Mouse (Mus musculus) hindbrain, embryonic 14.5 days (tissue): Measurements from ENCODE around the gene Rasal1. TPM values are rescaled to one million over a fixed set of nuclear protein-coding genes. Genes with fewer than 3 reads are reported as not detected.

Source experiments
- ATAC-seq: fragments of 200-750 bp; cut with Nextera tagmentation; 2 replicates; pipeline ENCODE4 v1.8.0; 2017; ENCODE audit warnings: moderate number of reproducible peaks, mild to moderate bottlenecking, moderate TSS enrichment, moderate library complexity; ENCODE audit not compliant: low FRiP score
- DNase-seq: peaks from one replicate; pipeline ENCODE4 v3.0.0-alpha.2; 2015; ENCODE audit warnings: low spot score
- H3K27ac ChIP-seq: fragments of 300-500 bp; sonication (generic); 2 replicates; pipeline ENCODE4 v1.5.1; 2014; ENCODE audit warnings: mild to moderate bottlenecking, moderate library complexity
- H3K27me3 ChIP-seq: fragments of 300-500 bp; sonication (generic); 2 replicates; pipeline ENCODE4 v1.6.1; 2014; ENCODE audit warnings: mild to moderate bottlenecking, low read length, mixed read lengths; ENCODE audit not compliant: control insufficient read depth, insufficient read depth
- H3K36me3 ChIP-seq: fragments of 300-500 bp; sonication (generic); replicated peaks from 2 replicates; pipeline ENCODE4 v1.6.1; 2014; ENCODE audit not compliant: control insufficient read depth, insufficient read depth
- H3K4me1 ChIP-seq: fragments of 300-500 bp; sonication (generic); replicated peaks from 2 replicates; pipeline ENCODE4 v1.6.1; 2014; ENCODE audit warnings: antibody characterized with exemption, low read length, mixed read lengths; ENCODE audit not compliant: control insufficient read depth, insufficient read depth
- H3K4me2 ChIP-seq: fragments of 300-500 bp; sonication (generic); replicated peaks from 2 replicates; pipeline ENCODE4 v1.6.1; 2014; ENCODE audit warnings: mild to moderate bottlenecking, moderate library complexity
- H3K4me3 ChIP-seq: fragments of 300-500 bp; sonication (generic); replicated peaks from 2 replicates; pipeline ENCODE4 v1.5.1; 2014; ENCODE audit warnings: mild to moderate bottlenecking, low read length
- H3K9ac ChIP-seq: fragments of 300-500 bp; sonication (generic); 2 replicates; pipeline ENCODE4 v1.6.1; 2014
- H3K9me3 ChIP-seq: fragments of 300-500 bp; sonication (generic); 2 replicates; pipeline ENCODE4 v1.6.1; 2016; ENCODE audit warnings: low read length; ENCODE audit not compliant: control insufficient read depth
- WGBS: fragments of 180-500 bp; shearing (Covaris S2); extraction: QIAGEN DNeasy Blood & Tissue Kit; methylation state at CpG from one replicate; pipeline ENCODE4 v1.1.7; 2014; 5-methylcytosine and 5-hydroxymethylcytosine counted together
- polyA plus RNA-seq: library from polyadenylated mRNA; unstranded; fragments of >200 nt; fragmentation: Nextera tagmentation; extraction: Ambion mirVana; gene quantifications from 2 replicates; pipeline ENCODE4 v1.2.1, GENCODE M21; 2014

The Rasal1 gene
- polyA plus RNA-seq, 1 experiment from 2014 or later: 0.31 TPM

GRCm38 (mm10) chr5:120717136-120717535, 68.5 kb downstream of the Rasal1 start:
- no peak overlapping the region for H3K4me3 ChIP-seq
- ATAC-seq (no peak), DNase-seq (no peak)
- no peak overlapping the region for H3K9ac ChIP-seq
- 78% methylated on average over 10 of the region's 10 CpGs for WGBS
- H3K4me1 ChIP-seq: no peaks in the 10 kb centered on the region
- H3K36me3 ChIP-seq: no peaks in the 10 kb centered on the region
- no peak overlapping the region for H3K4me2 ChIP-seq
- H3K27ac ChIP-seq: no peak overlapping the region
- H3K27me3 ChIP-seq: peaks cover 16% of the 10 kb centered on the region
- no peaks in the 10 kb centered on the region for H3K9me3 ChIP-seq

- no peak overlapping the region for H3K9ac ChIP-seq
- H3K27me3 ChIP-seq: peaks cover 3% of the 10 kb centered on the region; the same call in 1 of the 2 replicates
- H3K4me2 ChIP-seq: no peak overlapping the region
- H3K4me3 ChIP-seq: no peak overlapping the region
- WGBS: 57% methylated on average over 13 of the region's 15 CpGs
- ATAC-seq (no peak), DNase-seq (no peak)
- no peaks in the 10 kb centered on the region for H3K4me1 ChIP-seq
- no peaks in the 10 kb centered on the region for H3K9me3 ChIP-seq
- H3K27ac ChIP-seq: no peak overlapping the region
- no peaks in the 10 kb centered on the region for H3K36me3 ChIP-seq
These were observed 70.2 kb downstream of the Rasal1 start for GRCm38 (mm10) chr5:120718600-120719378.

- no peak for DNase-seq
- no peak overlapping the region for H3K4me3 ChIP-seq
- H3K27me3 ChIP-seq: no peaks in the 10 kb centered on the region
- 58% methylated on average over 7 of the region's 7 CpGs for WGBS
- H3K4me1 ChIP-seq: no peaks in the 10 kb centered on the region
- H3K36me3 ChIP-seq: no peaks in the 10 kb centered on the region
- no peaks in the 10 kb centered on the region for H3K9me3 ChIP-seq
- H3K27ac ChIP-seq: no peak overlapping the region
- no peak overlapping the region for H3K9ac ChIP-seq
- ATAC-seq: no peak
- no peak overlapping the region for H3K4me2 ChIP-seq
These were observed 72.4 kb downstream of the Rasal1 start for GRCm38 (mm10) chr5:120721005-120721404.

GRCm38 (mm10) chr5:120725811-120726455, 77.3 kb downstream of the Rasal1 start:
- Histone ChIP-seq H3K27me3 (no peaks in the 10 kb centered on the region), H3K27ac (no peak overlapping the region), H3K9ac (no peak overlapping the region), H3K4me1 (no peaks in the 10 kb centered on the region), H3K9me3 (no peaks in the 10 kb centered on the region), H3K4me2 (no peak overlapping the region), H3K36me3 (no peaks in the 10 kb centered on the region), H3K4me3 (no peak overlapping the region)
- ATAC-seq (no peak), DNase-seq (no peak)
- WGBS: 62% methylated on average over 12 of the region's 12 CpGs

Other genes with a start within 250 kb of the Rasal1 start
- 20.4 and 23.1 TPM in 2 replicates for gene Lhx5, start 217.1 kb upstream of the Rasal1 start, polyA plus RNA-seq
- gene Sdsl, start 176.0 kb upstream of the Rasal1 start, polyA plus RNA-seq: 6.1 and 7.7 TPM in 2 replicates
- not detected in 2 replicates for gene Sds, start 172.3 kb upstream of the Rasal1 start, polyA plus RNA-seq
- gene Plbd2, start 145.2 kb upstream of the Rasal1 start, polyA plus RNA-seq: 26.8 and 28.8 TPM in 2 replicates
- gene Slc8b1, start 137.6 kb upstream of the Rasal1 start, polyA plus RNA-seq: 1.3 and 1.4 TPM in 2 replicates
- gene Tpcn1, start 60.1 kb upstream of the Rasal1 start, polyA plus RNA-seq: 13.4 and 15.7 TPM in 2 replicates
- gene Iqcd, start 59.8 kb upstream of the Rasal1 start, polyA plus RNA-seq: 1.5 and 1.9 TPM in 2 replicates
- gene Rita1, start 36.2 kb upstream of the Rasal1 start, polyA plus RNA-seq: 20.1 and 20.6 TPM in 2 replicates
- gene Ddx54, start 36.1 kb upstream of the Rasal1 start, polyA plus RNA-seq: 27.8 and 29.8 TPM in 2 replicates
- 0.53 and 1.1 TPM in 2 replicates for gene Cfap73, start 14.6 kb upstream of the Rasal1 start, polyA plus RNA-seq
- gene Dtx1, start 63.1 kb downstream of the Rasal1 start, polyA plus RNA-seq: 53.9 and 64.1 TPM in 2 replicates
- 0.16 and 0.32 TPM in 2 replicates for gene Oas2, start 101.0 kb downstream of the Rasal1 start, polyA plus RNA-seq
- gene Oas3, start 128.8 kb downstream of the Rasal1 start, polyA plus RNA-seq: 0.46 and 0.95 TPM in 2 replicates
- 0.24 and 0.35 TPM in 2 replicates for gene Oas1e, start 146.7 kb downstream of the Rasal1 start, polyA plus RNA-seq
- 0.40 and 0.64 TPM in 2 replicates for gene Oas1c, start 163.7 kb downstream of the Rasal1 start, polyA plus RNA-seq
- gene Oas1f, start 198.6 kb downstream of the Rasal1 start, polyA plus RNA-seq: not detected in 2 replicates
- not detected in 2 replicates for gene Oas1h, start 212.6 kb downstream of the Rasal1 start, polyA plus RNA-seq
- 0.19 and 0.33 TPM in 2 replicates for gene Oas1g, start 238.8 kb downstream of the Rasal1 start, polyA plus RNA-seq